Mouse (Mus musculus): ENCODE data around the gene Zrsr2. TPM values are rescaled to one million over a fixed set of nuclear protein-coding genes. Genes with fewer than 3 reads are reported as not detected.

Zrsr2 gene
- polyA plus RNA-seq (2016; fragmentation: Nextera tagmentation; extraction: Ambion mirVana): 67.8 and 74.2 TPM in 2 replicates

GRCm38 (mm10) chrX:163958467-163958875, at the start of gene Zrsr2:
Zrsr2 (minus strand) TSS chrX:163958661.
- peaks cover 71% of the 10 kb centered on the region for H3K27me3 ChIP-seq (ENCODE audit: poor library complexity, severe bottlenecking)
- 17% methylated on average over 29 of the region's 29 CpGs for WGBS

GRCm38 (mm10) chrX:164004809-164005208, 46.3 kb upstream of the Zrsr2 start:
- no peak overlapping the region for H3K4me3 ChIP-seq
- no peaks in the 10 kb centered on the region for H3K36me3 ChIP-seq (replicated peaks)
- H3K27ac ChIP-seq: no peak overlapping the region
- no peaks in the 10 kb centered on the region for H3K9me3 ChIP-seq
- no peaks in the 10 kb centered on the region for H3K4me1 ChIP-seq
- DNase-seq (ENCODE audit: extremely low spot score, low spot score): no peak
- peaks cover 77% of the 10 kb centered on the region for H3K27me3 ChIP-seq (ENCODE audit: poor library complexity, severe bottlenecking)
- WGBS: 33% methylated on average over 2 of the region's 2 CpGs

More at GRCm38 (mm10) chrX:163958467-163958875, at the start of gene Zrsr2:
- Histone ChIP-seq H3K27ac (peak within 1 kb of the TSS; percentile 95), H3K9me3 (no peaks in the 10 kb centered on the region), H3K4me1 (peaks cover 5% of the 10 kb centered on the region; the same call in 1 of the 2 replicates), H3K36me3 (replicated peaks) (peaks cover 34% of the 10 kb centered on the region), H3K4me3 (peak within 1 kb of the TSS; percentile 69)
- DNase-seq (ENCODE audit: extremely low spot score, low spot score): peak; percentile 79

GRCm38 (mm10) chrX:163999848-164000247, 41.4 kb upstream of the Zrsr2 start:
- Histone ChIP-seq H3K9me3 (no peaks in the 10 kb centered on the region), H3K4me3 (no peak overlapping the region), H3K4me1 (no peaks in the 10 kb centered on the region), H3K27me3 (ENCODE audit: poor library complexity, severe bottlenecking) (peaks cover 87% of the 10 kb centered on the region), H3K27ac (no peak overlapping the region), H3K36me3 (replicated peaks) (no peaks in the 10 kb centered on the region)
- DNase-seq (ENCODE audit: extremely low spot score, low spot score): no peak
- whole genome bisulfite sequencing: 86% methylated on average over 1 of the region's 1 CpGs

- 91% methylated on average over 3 of the region's 3 CpGs for WGBS
- Histone ChIP-seq H3K36me3 (replicated peaks) (no peaks in the 10 kb centered on the region), H3K4me1 (no peaks in the 10 kb centered on the region), H3K9me3 (no peaks in the 10 kb centered on the region), H3K27ac (no peak overlapping the region), H3K4me3 (no peak overlapping the region), H3K27me3 (ENCODE audit: poor library complexity, severe bottlenecking) (peaks cover 80% of the 10 kb centered on the region)
- no peak for DNase-seq (ENCODE audit: extremely low spot score, low spot score)
Observed at GRCm38 (mm10) chrX:163996754-163997153, 38.3 kb upstream of the Zrsr2 start.

- DNase-seq (ENCODE audit: extremely low spot score, low spot score): no peak
- peaks cover 52% of the 10 kb centered on the region for H3K27me3 ChIP-seq (ENCODE audit: poor library complexity, severe bottlenecking)
- no peak overlapping the region for H3K4me3 ChIP-seq
- 72% methylated on average over 3 of the region's 3 CpGs for WGBS
- H3K36me3 ChIP-seq (replicated peaks): no peaks in the 10 kb centered on the region
- H3K9me3 ChIP-seq: no peaks in the 10 kb centered on the region
- H3K4me1 ChIP-seq: no peaks in the 10 kb centered on the region
- H3K27ac ChIP-seq: no peak overlapping the region
Observed at GRCm38 (mm10) chrX:163987718-163988374, 29.4 kb upstream of the Zrsr2 start.

- H3K27ac ChIP-seq: no peak overlapping the region
- H3K4me1 ChIP-seq: no peaks in the 10 kb centered on the region
- peaks cover 59% of the 10 kb centered on the region for H3K27me3 ChIP-seq (ENCODE audit: poor library complexity, severe bottlenecking)
- H3K36me3 ChIP-seq (replicated peaks): no peaks in the 10 kb centered on the region
- WGBS: 85% methylated on average over 6 of the region's 6 CpGs
- no peak for DNase-seq (ENCODE audit: extremely low spot score, low spot score)
- H3K4me3 ChIP-seq: no peak overlapping the region
- H3K9me3 ChIP-seq: no peaks in the 10 kb centered on the region
Observed at GRCm38 (mm10) chrX:163982129-163982528, 23.7 kb upstream of the Zrsr2 start.

GRCm38 (mm10) chrX:163981500-163981899, 23.0 kb upstream of the Zrsr2 start:
- H3K36me3 ChIP-seq (replicated peaks): no peaks in the 10 kb centered on the region
- 55% methylated on average over 4 of the region's 4 CpGs for WGBS
- no peak overlapping the region for H3K4me3 ChIP-seq
- peaks cover 59% of the 10 kb centered on the region for H3K27me3 ChIP-seq (ENCODE audit: poor library complexity, severe bottlenecking)
- no peaks in the 10 kb centered on the region for H3K4me1 ChIP-seq
- no peaks in the 10 kb centered on the region for H3K9me3 ChIP-seq
- no peak for DNase-seq (ENCODE audit: extremely low spot score, low spot score)
- H3K27ac ChIP-seq: no peak overlapping the region

GRCm38 (mm10) chrX:163981092-163981491, 22.6 kb upstream of the Zrsr2 start:
- Histone ChIP-seq H3K27ac (no peak overlapping the region), H3K36me3 (replicated peaks) (no peaks in the 10 kb centered on the region), H3K4me3 (no peak overlapping the region), H3K9me3 (no peaks in the 10 kb centered on the region), H3K4me1 (no peaks in the 10 kb centered on the region), H3K27me3 (ENCODE audit: poor library complexity, severe bottlenecking) (peaks cover 60% of the 10 kb centered on the region)
- WGBS: 94% methylated on average over 1 of the region's 1 CpGs
- DNase-seq (ENCODE audit: extremely low spot score, low spot score): no peak

GRCm38 (mm10) chrX:163957803-163958466, 526 bp downstream of the Zrsr2 start:
- Histone ChIP-seq H3K27me3 (ENCODE audit: poor library complexity, severe bottlenecking) (peaks cover 72% of the 10 kb centered on the region), H3K4me1 (peaks cover 5% of the 10 kb centered on the region; the same call in 1 of the 2 replicates), H3K9me3 (no peaks in the 10 kb centered on the region), H3K36me3 (replicated peaks) (peaks cover 37% of the 10 kb centered on the region), H3K4me3 (peak overlapping the region; percentile 69), H3K27ac (peak overlapping the region; percentile 95)
- 23% methylated on average over 52 of the region's 67 CpGs for WGBS
- DNase-seq (ENCODE audit: extremely low spot score, low spot score): peak; percentile 72

- Histone ChIP-seq H3K27me3 (ENCODE audit: poor library complexity, severe bottlenecking) (peaks cover 70% of the 10 kb centered on the region), H3K9me3 (no peaks in the 10 kb centered on the region), H3K4me1 (peaks cover 5% of the 10 kb centered on the region; the same call in 1 of the 2 replicates), H3K36me3 (replicated peaks) (peaks cover 43% of the 10 kb centered on the region), H3K27ac (peak overlapping the region; percentile 95), H3K4me3 (peak overlapping the region; percentile 69)
- WGBS: 45% methylated on average over 12 of the region's 12 CpGs
- no peak for DNase-seq (ENCODE audit: extremely low spot score, low spot score)
Observed at GRCm38 (mm10) chrX:163957381-163957780, 1.1 kb downstream of the Zrsr2 start.

GRCm38 (mm10) chrX:163951618-163952017, 6.8 kb downstream of the Zrsr2 start:
- peaks cover 63% of the 10 kb centered on the region for H3K27me3 ChIP-seq (ENCODE audit: poor library complexity, severe bottlenecking)
- peaks cover 92% of the 10 kb centered on the region for H3K36me3 ChIP-seq (replicated peaks)

GRCm38 (mm10) chrX:163944381-163944780, 14.1 kb downstream of the Zrsr2 start:
- Histone ChIP-seq H3K27ac (no peak overlapping the region), H3K4me3 (no peak overlapping the region), H3K27me3 (ENCODE audit: poor library complexity, severe bottlenecking) (peaks cover 81% of the 10 kb centered on the region), H3K36me3 (replicated peaks) (peaks cover 88% of the 10 kb centered on the region), H3K4me1 (no peaks in the 10 kb centered on the region), H3K9me3 (no peaks in the 10 kb centered on the region)
- DNase-seq (ENCODE audit: extremely low spot score, low spot score): no peak
- 91% methylated on average over 3 of the region's 3 CpGs for WGBS

More at GRCm38 (mm10) chrX:163951618-163952017, 6.8 kb downstream of the Zrsr2 start:
- H3K9me3 ChIP-seq: no peaks in the 10 kb centered on the region
- no peaks in the 10 kb centered on the region for H3K4me1 ChIP-seq
- no peak overlapping the region for H3K4me3 ChIP-seq
- DNase-seq (ENCODE audit: extremely low spot score, low spot score): no peak
- H3K27ac ChIP-seq: no peak overlapping the region
- WGBS: 70% methylated on average over 1 of the region's 1 CpGs

GRCm38 (mm10) chrX:163938587-163938986, 19.9 kb downstream of the Zrsr2 start:
- no peak for DNase-seq (ENCODE audit: extremely low spot score, low spot score)
- no peak overlapping the region for H3K4me3 ChIP-seq
- H3K4me1 ChIP-seq: no peaks in the 10 kb centered on the region
- peaks cover 83% of the 10 kb centered on the region for H3K27me3 ChIP-seq (ENCODE audit: poor library complexity, severe bottlenecking)
- H3K36me3 ChIP-seq (replicated peaks): peaks cover 65% of the 10 kb centered on the region
- no peak overlapping the region for H3K27ac ChIP-seq
- no peaks in the 10 kb centered on the region for H3K9me3 ChIP-seq
- WGBS: 97% methylated on average over 6 of the region's 6 CpGs

All from forebrain, embryonic 10.5 days (tissue).